Mouse (Mus musculus): ENCODE data around the gene Eri3. TPM values are rescaled to one million over a fixed set of nuclear protein-coding genes. Genes with fewer than 3 reads are reported as not detected.

Gene Eri3
- 280 and 289 TPM in 2 replicates for polyA plus RNA-seq (2015; fragmentation: Nextera tagmentation; extraction: Ambion mirVana)

GRCm38 (mm10) chr4:117550140-117550851, at the start of gene Eri3:
Gene Eri3 (plus strand): TSS chr4:117550365.

GRCm38 (mm10) chr4:117681931-117682461, 131.8 kb downstream of the Eri3 start, which contains the start of gene Dmap1:
Gene Dmap1 (minus strand): TSS chr4:117682273.

Small RNA genes lying within 50 kb of the gene (microRNA-seq; reads per million reads assigned to microRNA genes)
- gene Gm25559: not detected

Other genes starting within 250 kb of the Eri3 start
- gene Rnf220, start 53.3 kb upstream of the Eri3 start, polyA plus RNA-seq (2015; fragmentation: Nextera tagmentation; extraction: Ambion mirVana): 98.1 and 102 TPM in 2 replicates
- 67.5 and 74.0 TPM in 2 replicates for gene Dmap1, start 131.9 kb downstream of the Eri3 start, polyA plus RNA-seq (2015; fragmentation: Nextera tagmentation; extraction: Ambion mirVana)
- not detected in 2 replicates for gene Gm12845, start 174.0 kb downstream of the Eri3 start, polyA plus RNA-seq (2015; fragmentation: Nextera tagmentation; extraction: Ambion mirVana)
- gene Klf17, start 215.3 kb downstream of the Eri3 start, polyA plus RNA-seq (2015; fragmentation: Nextera tagmentation; extraction: Ambion mirVana): not detected in 2 replicates